Mouse (Mus musculus) spleen, postnatal 14 days (tissue): ENCODE results near the gene Thrap3.

Experiments
- DNase-seq, 2 experiments: peaks; one replicate each; pipeline ENCODE4 v3.0.0; 2021 to 2022; ENCODE audit warnings: low spot score in 2 of 2

Thrap3 gene

DNA sequence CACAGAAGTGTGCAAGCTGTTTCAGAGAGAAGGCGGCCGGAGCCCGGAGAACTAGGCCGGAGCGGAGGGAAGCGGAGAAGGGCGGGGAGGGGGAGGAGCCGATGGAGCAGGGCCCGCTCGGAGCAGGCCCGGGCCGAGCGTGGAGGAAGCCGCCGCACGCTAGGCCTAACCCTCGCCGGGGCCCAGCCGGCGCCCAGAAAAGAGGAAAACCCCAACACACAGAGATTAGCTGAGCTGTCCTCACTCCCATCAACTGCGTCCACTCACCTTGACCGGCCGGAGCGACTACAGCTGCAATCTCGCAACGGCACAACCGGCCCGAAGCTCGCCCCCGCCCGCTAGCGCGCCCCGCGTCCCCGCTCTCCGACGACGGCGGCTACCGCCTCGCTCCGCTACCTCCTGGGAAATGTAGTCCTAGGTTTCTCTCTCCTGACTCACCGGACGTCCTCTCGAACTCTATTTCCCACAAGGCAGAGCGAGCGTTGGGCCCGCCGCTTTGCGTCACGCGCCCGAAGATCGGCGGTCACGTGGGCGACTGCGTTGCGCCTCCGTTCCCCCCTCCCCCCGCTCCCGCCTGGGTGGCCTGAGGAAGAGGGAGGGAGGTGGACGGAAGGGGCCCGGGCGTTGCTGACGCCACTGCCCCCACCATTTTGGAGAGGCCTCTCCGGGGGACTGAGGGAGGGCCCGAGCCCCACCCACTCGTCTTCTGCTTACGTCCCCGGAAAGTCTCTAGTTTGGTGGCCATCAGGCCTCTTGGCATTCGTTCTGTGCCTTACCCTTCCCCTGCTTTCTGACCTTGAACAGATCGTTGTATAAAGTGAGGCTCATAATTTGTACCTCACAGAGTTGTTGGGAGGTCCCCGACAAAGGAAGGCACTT, at the start of gene Thrap3:
TSS of gene Thrap3 (minus strand) at position 458 of the 879 bp plus-strand sequence.
- DNase-seq: peak; percentile 95 to 96

- no peak for DNase-seq
Observed at GRCm38 (mm10) chr4:126251655-126252254, 49.2 kb upstream of the Thrap3 start.

GRCm38 (mm10) chr4:126250659-126251058, 48.1 kb upstream of the Thrap3 start:
- DNase-seq: no peak

DNA sequence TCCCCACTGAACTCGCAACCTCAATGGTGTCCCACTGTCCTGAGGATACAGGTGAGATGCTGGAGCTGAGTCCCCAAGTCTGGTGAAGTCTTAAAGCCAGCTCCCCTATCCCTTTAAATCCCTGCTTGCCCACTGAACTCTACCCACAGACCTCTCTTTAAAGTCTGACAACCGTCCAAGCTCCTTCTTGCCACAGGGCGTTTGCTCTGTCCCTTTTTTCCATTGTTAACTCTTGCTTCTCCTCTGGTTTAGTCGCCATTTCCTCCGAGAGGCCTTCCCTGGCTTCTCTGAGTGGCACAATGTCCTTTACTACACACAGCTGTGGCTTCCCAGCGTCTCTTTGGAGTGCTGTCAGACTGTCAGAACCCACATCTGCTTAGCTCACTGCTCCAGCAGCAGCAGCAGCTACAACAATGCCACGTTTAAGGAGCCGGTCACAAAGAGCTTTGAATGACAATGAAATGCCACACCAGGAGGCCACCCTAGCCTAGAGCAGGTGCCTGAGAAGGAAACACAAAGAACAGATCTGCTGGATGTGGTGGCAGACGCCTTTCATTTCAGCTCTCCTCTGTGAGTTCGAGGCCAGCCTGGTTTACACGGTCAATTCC, 45.8 kb upstream of the Thrap3 start:
- DNase-seq: no peak

DNA sequence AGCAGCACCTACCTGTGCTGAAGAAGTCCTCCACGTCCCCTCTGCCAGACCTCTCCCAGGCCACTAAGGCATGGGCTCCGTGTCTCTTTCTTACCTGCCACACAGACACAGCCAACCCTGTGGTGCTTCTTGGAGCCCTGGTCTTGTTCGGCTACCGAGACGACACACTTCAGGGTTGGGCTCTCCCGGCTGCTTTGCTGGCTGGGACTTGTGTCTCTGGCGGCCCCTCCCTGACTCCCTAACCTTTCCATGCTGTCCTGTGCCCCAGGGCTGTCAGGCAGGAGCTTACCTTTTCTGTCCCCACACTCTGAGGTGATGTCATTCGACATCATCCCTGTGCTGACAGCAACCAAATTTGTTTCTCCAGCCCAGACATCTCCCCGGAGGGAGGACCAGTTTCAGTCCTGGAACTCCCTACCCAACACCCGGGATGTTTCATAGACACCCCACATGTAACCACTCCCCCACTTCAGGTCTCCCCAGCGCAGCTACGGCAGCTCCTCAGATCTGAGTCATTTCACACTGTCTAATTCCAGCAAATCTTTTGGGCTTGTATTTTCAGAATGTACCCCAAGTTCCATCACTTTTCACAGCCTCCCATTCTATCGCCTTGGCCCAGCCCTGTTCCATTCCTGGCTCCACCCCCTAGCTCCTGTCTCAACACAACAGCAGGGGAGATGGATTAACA, 43.8 kb upstream of the Thrap3 start:
- no peak for DNase-seq

DNA sequence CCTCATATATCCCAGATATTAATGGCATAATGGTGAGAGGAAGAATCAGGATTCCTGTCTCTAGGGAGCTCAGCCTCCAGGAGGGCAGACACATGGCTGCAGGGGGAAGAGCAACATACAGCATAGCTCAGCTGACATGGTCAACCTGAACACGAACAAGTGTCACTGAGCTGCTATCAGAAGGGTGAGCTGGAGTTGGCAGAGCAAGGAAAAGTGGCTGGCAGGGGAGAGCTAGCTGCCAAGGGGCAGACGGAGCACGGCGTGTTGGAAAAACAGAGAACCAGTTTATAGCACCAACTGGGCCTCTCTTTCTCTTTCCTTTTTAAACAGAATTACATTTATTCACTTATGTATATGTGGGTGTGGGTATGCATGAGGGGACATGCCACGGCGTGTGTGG, 40.0 kb upstream of the Thrap3 start:
- no peak for DNase-seq

GRCm38 (mm10) chr4:126241956-126242355, 39.4 kb upstream of the Thrap3 start:
- no peak for DNase-seq

- no peak for DNase-seq
Observed at GRCm38 (mm10) chr4:126239862-126240475, 37.4 kb upstream of the Thrap3 start.

DNA sequence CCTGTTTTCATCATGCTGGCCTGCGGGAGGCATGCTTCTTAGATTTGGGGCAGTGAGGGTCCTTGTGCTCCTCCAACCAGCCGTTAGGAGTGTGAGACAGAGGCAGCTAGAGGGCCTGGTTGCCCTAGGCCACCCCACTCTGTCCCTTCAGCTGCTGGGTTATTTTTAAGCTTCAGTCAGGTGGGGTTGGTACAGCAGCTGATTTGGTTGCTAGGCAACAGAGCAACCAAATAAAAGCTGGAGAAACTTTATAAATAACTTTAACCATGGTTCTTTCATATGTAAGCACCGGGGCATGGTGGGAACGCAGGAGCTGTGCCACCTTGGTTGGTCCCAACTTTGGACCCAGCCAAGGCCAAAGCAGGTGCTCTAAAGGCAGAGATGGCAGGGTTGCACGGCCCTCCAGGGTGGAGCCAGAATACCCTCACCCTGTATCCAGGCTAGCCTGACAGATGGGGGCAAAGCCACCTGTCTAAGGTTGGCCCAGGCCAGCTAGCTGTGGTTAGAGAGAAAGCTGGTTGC, 35.2 kb upstream of the Thrap3 start:
- DNase-seq: no peak

GRCm38 (mm10) chr4:126236467-126237280, 34.1 kb upstream of the Thrap3 start:
- DNase-seq: no peak

- DNase-seq: no peak
Observed at GRCm38 (mm10) chr4:126235191-126235590, 32.6 kb upstream of the Thrap3 start.

DNA sequence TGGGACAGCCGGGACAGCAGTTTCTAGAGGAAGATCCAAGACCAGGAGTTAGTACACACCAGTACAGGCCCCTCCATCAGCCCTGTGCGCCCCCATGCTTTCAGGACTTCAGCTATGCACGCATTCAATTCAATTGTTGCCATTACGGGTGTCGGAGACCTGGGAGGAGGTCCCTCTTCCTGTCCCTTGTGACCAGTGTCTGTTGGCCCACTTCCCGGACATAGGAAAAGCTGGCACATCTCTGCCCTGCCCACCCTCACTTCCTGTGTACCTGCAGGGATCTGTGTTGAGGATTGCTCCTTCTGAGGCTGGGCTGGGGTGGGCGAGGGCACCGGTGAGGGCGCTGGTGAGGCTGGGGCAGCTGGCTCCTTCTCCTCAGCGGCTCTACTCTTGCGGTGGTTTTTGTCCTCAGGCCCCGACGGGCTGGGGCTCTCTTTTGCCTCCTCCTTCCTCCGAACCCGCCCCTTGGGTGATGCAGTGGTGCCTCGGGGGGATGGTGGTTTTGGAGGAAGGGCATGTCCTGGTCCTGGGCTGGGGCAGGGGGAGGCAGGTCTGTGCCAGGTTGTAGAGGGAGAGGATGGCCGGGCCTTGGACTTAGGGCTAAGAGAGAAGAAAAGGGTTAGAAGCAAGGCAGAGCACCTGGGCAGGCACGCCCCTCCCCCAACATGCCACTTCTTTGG, 32.1 kb upstream of the Thrap3 start:
- DNase-seq: no peak

DNA sequence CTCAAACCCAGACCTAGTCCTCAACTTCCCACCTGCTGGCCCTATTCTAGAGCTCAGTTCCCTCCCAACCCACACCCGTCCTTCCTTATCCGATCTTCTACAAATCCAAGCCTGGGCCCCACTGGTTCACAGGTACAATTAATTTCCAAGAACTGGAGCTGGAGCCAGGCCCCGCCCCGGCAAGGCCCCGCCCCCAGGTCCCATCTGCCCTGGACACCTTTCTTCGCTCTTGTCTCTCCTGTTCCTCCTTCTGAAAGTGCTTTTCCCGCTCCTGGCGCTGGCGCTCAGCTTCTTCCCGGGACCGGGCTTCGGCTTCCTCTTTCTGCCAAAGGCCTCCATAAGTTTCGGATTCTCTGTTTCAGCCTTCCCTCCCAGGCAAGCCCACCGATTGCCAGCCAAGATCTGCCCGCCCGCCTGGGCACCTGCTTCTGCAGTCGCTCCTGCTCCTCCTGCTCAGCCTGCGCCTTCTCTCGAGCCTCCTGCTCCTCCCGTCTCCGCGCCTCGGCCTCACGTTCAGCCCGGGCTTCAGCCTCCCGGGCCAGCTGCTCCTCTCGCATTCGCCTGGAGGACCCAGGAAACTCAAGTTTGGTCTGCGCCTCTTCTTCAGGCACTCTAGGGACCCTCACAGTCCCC, 31.2 kb upstream of the Thrap3 start:
- DNase-seq: no peak

DNA sequence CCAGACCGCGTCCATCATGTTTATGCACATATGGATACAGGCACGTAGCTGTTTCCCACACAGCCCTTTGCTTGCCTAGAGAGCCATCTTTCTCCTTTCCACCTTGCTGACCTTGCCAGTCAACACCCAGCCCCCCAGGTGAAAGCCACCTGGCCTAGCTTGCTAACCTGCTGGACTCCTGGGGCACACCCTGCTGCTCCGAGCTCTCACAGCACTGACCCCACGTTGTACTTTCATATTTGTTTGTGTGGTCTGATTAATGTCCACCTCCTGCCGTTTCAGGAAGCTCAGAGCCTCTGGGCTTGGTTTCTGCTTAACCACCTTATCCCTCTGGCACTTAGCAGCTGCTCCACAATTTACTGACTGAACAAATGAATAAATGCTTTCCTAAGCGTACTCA, 27.3 kb upstream of the Thrap3 start:
- no peak for DNase-seq

GRCm38 (mm10) chr4:126228144-126228543, 25.6 kb upstream of the Thrap3 start:
- DNase-seq: no peak

- peak; percentile 71 to 87 for DNase-seq
Observed at GRCm38 (mm10) chr4:126227077-126227761, 24.7 kb upstream of the Thrap3 start.

DNA sequence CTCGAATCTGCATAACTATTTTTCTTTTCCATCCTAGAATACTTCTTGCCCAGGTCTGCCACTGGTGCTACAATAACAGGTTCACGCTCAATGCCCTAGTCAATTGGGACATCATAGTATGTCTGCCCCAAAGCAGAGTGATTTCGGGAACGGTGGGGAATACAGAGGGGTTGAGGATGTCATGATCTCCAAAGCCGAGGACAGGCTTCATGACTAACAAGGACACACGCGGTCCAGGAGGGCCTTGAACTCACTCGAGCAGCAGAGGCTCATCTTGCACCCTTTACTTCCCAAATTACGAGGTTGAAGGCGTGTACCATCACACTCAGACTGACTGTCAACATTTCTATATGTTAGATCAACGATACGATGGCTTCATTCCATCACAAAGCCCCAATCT, 24.1 kb upstream of the Thrap3 start:
- no peak for DNase-seq

DNA sequence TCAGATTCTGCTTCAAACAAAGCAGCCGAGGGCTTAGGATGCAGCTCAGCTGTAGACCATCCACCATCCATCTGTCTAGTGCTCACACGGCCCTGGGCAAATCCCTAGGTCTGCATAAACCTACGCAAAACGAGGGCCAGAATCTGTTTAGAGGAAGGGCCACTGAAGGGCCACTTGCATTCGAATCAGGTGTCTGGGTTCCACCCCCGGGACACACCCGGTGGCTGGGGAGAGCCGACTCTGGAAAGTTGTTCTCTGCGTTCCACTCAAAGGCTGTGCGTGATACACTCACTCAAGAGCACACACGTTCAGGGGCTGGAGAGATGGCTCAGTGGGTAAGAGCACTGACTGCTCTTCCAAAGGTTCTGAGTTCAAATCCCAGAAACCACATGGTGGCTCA, 20.1 kb upstream of the Thrap3 start:
- no peak for DNase-seq

GRCm38 (mm10) chr4:126220045-126220444, 17.5 kb upstream of the Thrap3 start:
- no peak for DNase-seq
